Comparison of ENCODE assay signal across 8 mouse cellular contexts in the genomic region with DNA sequence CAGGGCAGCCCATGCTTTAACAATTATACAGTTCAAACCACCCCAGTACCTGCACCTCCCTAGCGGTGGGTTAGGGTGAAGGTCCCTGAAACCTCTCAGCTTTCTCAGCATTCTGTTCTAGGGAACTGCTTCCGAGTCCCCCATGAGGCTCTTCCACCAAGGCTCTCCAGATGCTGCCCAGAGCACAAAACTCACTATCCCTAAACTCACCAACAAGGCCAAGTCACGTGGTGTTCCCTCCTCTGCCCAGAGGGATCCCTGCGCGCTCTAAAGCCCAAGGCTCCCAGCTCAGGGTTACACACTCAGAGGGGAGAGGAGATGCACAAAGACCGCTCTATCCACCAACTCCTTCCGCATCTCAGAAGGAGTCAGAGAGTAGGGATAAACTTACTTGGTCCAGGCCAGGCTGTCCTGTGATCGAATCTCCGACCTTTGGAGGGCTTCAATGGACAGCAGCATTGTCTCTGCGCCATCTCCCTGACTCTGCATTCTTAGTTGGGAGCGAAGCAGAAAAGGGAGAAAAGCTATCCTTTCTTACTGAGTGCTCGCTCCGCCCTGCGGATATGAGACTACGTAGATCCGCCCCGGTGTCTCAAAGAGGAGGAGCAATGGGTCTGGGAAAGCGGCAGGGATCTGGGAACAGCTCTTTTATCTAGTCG.
DNase-seq lines count a peak whose midpoint lies in the region; ATAC-seq and TF ChIP-seq lines count a peak whose summit lies in the region.

No protein-coding gene starts in this region.

- H3K4me3 ChIP-seq in erythroblast, embryonic 14.5 days (replicated peaks) = peak overlapping the region; percentile 71
- peak overlapping the region; percentile 50 for H3K4me3 ChIP-seq in heart, embryonic 12.5 days
- H3K4me3 ChIP-seq in kidney, embryonic 15.5 days (replicated peaks) = peak overlapping the region; percentile 56
- H3K4me3 ChIP-seq in midbrain, postnatal 0 days (ENCODE audit: low read depth, low read length) = peak overlapping the region; percentile 49

- TF ChIP-seq CTCF in midbrain, postnatal 0 days (IDR thresholded peaks at IDR 0.05) = peak; percentile 41

- peaks cover 4% of the 10 kb centered on the region for H3K36me3 ChIP-seq in erythroblast, embryonic 14.5 days (ENCODE audit: control insufficient read depth)
- peaks cover 3% of the 10 kb centered on the region; the same call in 1 of the 2 replicates for H3K36me3 ChIP-seq in heart, embryonic 12.5 days
- H3K36me3 ChIP-seq in kidney, embryonic 15.5 days = no peaks in the 10 kb centered on the region
- H3K36me3 ChIP-seq in midbrain, postnatal 0 days (ENCODE audit: insufficient read depth, low read length) = no peaks in the 10 kb centered on the region

- H3K4me2 ChIP-seq in heart, embryonic 12.5 days = peak overlapping the region; percentile 69
- peak overlapping the region; percentile 57 for H3K4me2 ChIP-seq in kidney, embryonic 15.5 days
- peak overlapping the region; percentile 50 for H3K4me2 ChIP-seq in midbrain, postnatal 0 days (ENCODE audit: low read depth, low read length, poor library complexity, severe bottlenecking)

- H3K9me3 ChIP-seq in erythroblast, embryonic 14.5 days (ENCODE audit: control insufficient read depth, low read length) = no peaks in the 10 kb centered on the region
- no peaks in the 10 kb centered on the region for H3K9me3 ChIP-seq in heart, embryonic 12.5 days (replicated peaks)
- no peaks in the 10 kb centered on the region for H3K9me3 ChIP-seq in kidney, embryonic 15.5 days (replicated peaks)
- H3K9me3 ChIP-seq in midbrain, postnatal 0 days (ENCODE audit: low read length) = no peaks in the 10 kb centered on the region

- whole genome bisulfite sequencing in heart, embryonic 12.5 days = 9% methylated on average over 19 of the region's 19 CpGs
- 18% methylated on average over 19 of the region's 19 CpGs for WGBS in kidney, embryonic 15.5 days
- WGBS in midbrain, postnatal 0 days = 12% methylated on average over 19 of the region's 19 CpGs

- peaks cover 9% of the 10 kb centered on the region for H3K4me1 ChIP-seq in erythroblast, embryonic 14.5 days (ENCODE audit: control insufficient read depth)
- H3K4me1 ChIP-seq in heart, embryonic 12.5 days (replicated peaks) = no peaks in the 10 kb centered on the region
- no peaks in the 10 kb centered on the region for H3K4me1 ChIP-seq in kidney, embryonic 15.5 days
- H3K4me1 ChIP-seq in midbrain, postnatal 0 days (ENCODE audit: insufficient read depth, low read length) = no peaks in the 10 kb centered on the region

- H3K27ac ChIP-seq in heart, embryonic 12.5 days (ENCODE audit: poor library complexity, severe bottlenecking) = peak overlapping the region; percentile 85
- H3K27ac ChIP-seq in kidney, embryonic 15.5 days = peak overlapping the region; percentile 94
- H3K27ac ChIP-seq in midbrain, postnatal 0 days (ENCODE audit: low read depth, low read length) = peak overlapping the region; percentile 68

- H3K9ac ChIP-seq in heart, embryonic 12.5 days = peak overlapping the region; percentile 68
- H3K9ac ChIP-seq in kidney, embryonic 15.5 days = peak overlapping the region; percentile 56
- H3K9ac ChIP-seq in midbrain, postnatal 0 days (replicated peaks; ENCODE audit: low read length, poor library complexity, severe bottlenecking) = peak overlapping the region; percentile 48; the same call in 1 of the 2 replicates

- H3K27me3 ChIP-seq in erythroblast, embryonic 14.5 days (ENCODE audit: control insufficient read depth) = no peaks in the 10 kb centered on the region
- H3K27me3 ChIP-seq in heart, embryonic 12.5 days (replicated peaks) = no peaks in the 10 kb centered on the region
- H3K27me3 ChIP-seq in kidney, embryonic 15.5 days = 0 out of 2 replicates have a peak, but pooled peaks cover 2% of the 10 kb centered on the region
- H3K27me3 ChIP-seq in midbrain, postnatal 0 days (ENCODE audit: insufficient read depth, low read length) = no peaks in the 10 kb centered on the region

- peak; percentile 89 for ATAC-seq in CD4-positive, CD25-positive, alpha-beta regulatory T cell, adult 4 months
- ATAC-seq in heart, embryonic 12.5 days (ENCODE audit: insufficient number of reproducible peaks, low FRiP score) = peak; percentile 86
- peak; percentile 97 for ATAC-seq in kidney, embryonic 15.5 days (replicated peaks; ENCODE audit: low FRiP score)
- ATAC-seq in midbrain, postnatal 0 days (ENCODE audit: low FRiP score) = peak; percentile 94

- peak; percentile 88 for DNase-seq in brain, adult 2 months (ENCODE audit: low read depth, low spot score)
- DNase-seq in liver = peak; percentile 67
- peak; percentile 77 for DNase-seq in midbrain, postnatal 0 days (ENCODE audit: low spot score)
- DNase-seq in telencephalon, adult 2 months (ENCODE audit: low read depth, low spot score) = peak; percentile 67

Comparison
In these comparisons a context has a peak if more than half of its experiments do, and no peak if none do; other contexts are left out.
1. Peak in every context shown above with its lines: DNase-seq, ATAC-seq, H3K4me3 ChIP-seq and H3K27ac ChIP-seq.